Mouse (Mus musculus) CH12.LX (cell line): Measurements from ENCODE around the gene Adam8.

Experiments
- CTCF ChIP-seq, 2 experiments: IDR thresholded peaks in 1 of 2; conservative IDR thresholded peaks in 1 of 2; 2 replicates each; pipeline ENCODE4 v1.5.1; 2011 to 2012; ENCODE audit warnings: low read depth in 2 of 2, low read length in 2 of 2, improper control_type of control experiment in 1 of 2, inconsistent platforms in 1 of 2, mild to moderate bottlenecking in 1 of 2, moderate library complexity in 1 of 2
- EP300 ChIP-seq: IDR thresholded peaks from 2 replicates; pipeline ENCODE4 v1.6.1; 2011; ENCODE audit warnings: low read length, improper control_type of control experiment
- TCF12 ChIP-seq: IDR thresholded peaks from 2 replicates; pipeline ENCODE4 v1.6.1; 2014; ENCODE audit warnings: low read depth, mild to moderate bottlenecking, inconsistent platforms, low read length, improper control_type of control experiment
- ZKSCAN1 ChIP-seq: IDR thresholded peaks from 2 replicates; pipeline ENCODE4 v1.6.1; 2012; ENCODE audit warnings: low read depth, inconsistent platforms, low read length, improper control_type of control experiment, borderline replicate concordance

GRCm38 (mm10) chr7:139978278-139978892 lies 14.0 kb downstream of the Adam8 start, which contains the start of gene 6430531B16Rik:
- TF ChIP-seq TCF12 (no peak), EP300 (no peak), ZKSCAN1 (no peak), CTCF (conservative IDR thresholded peaks at IDR 0.05 in 1 of 2, IDR thresholded peaks at IDR 0.05 in 1 of 2; ENCODE audit: low read depth in 2 of 2, low read length in 2 of 2) (no peak)
